Mouse (Mus musculus) intestine, postnatal 0 days (tissue): ENCODE measurements around the gene Rhbg. TPM values are rescaled to one million over a fixed set of nuclear protein-coding genes. Genes with fewer than 3 reads are reported as not detected.

Source experiments
- ATAC-seq: fragments of 200-750 bp; cut with Nextera tagmentation; 2 replicates; pipeline ENCODE4 v1.8.0; 2017; ENCODE audit warnings: mild to moderate bottlenecking, moderate TSS enrichment, moderate library complexity
- H3K27ac ChIP-seq: fragments of 300-500 bp; sonication (generic); 2 replicates; pipeline ENCODE4 v1.5.1; 2014; ENCODE audit warnings: mild to moderate bottlenecking, low read depth, low read length, moderate library complexity
- H3K27me3 ChIP-seq: fragments of 300-500 bp; sonication (generic); replicated peaks from 2 replicates; pipeline ENCODE4 v1.6.1; 2014; ENCODE audit warnings: low read length, mixed read lengths; ENCODE audit not compliant: control insufficient read depth, insufficient read depth
- H3K36me3 ChIP-seq: fragments of 300-500 bp; sonication (generic); 2 replicates; pipeline ENCODE4 v1.6.1; 2014; ENCODE audit warnings: mild to moderate bottlenecking, moderate library complexity; ENCODE audit not compliant: control insufficient read depth, insufficient read depth
- H3K4me1 ChIP-seq: fragments of 300-500 bp; sonication (generic); replicated peaks from 2 replicates; pipeline ENCODE4 v1.6.1; 2014; ENCODE audit warnings: antibody characterized with exemption, low read length, mixed read lengths; ENCODE audit not compliant: control insufficient read depth, insufficient read depth
- H3K4me2 ChIP-seq: fragments of 300-500 bp; sonication (generic); replicated peaks from 2 replicates; pipeline ENCODE4 v1.6.1; 2014; ENCODE audit warnings: low read depth, mild to moderate bottlenecking, moderate library complexity
- H3K4me3 ChIP-seq: fragments of 300-500 bp; sonication (generic); 2 replicates; pipeline ENCODE4 v1.5.1; 2014; ENCODE audit warnings: low read depth, low read length
- H3K9ac ChIP-seq: fragments of 300-500 bp; sonication (generic); 2 replicates; pipeline ENCODE4 v1.6.1; 2014; ENCODE audit warnings: mild to moderate bottlenecking, low read depth, low read length
- H3K9me3 ChIP-seq: fragments of 300-500 bp; sonication (generic); 2 replicates; pipeline ENCODE4 v1.6.1; 2016; ENCODE audit warnings: mixed run types; ENCODE audit not compliant: control insufficient read depth
- CTCF ChIP-seq: sonication (generic); IDR thresholded peaks from 2 replicates; pipeline ENCODE4 v1.5.1; 2016; ENCODE audit warnings: low read depth, mild to moderate bottlenecking, control low read depth, antibody characterized with exemption, moderate library complexity
- WGBS: fragments of 180-500 bp; shearing (Covaris S2); extraction: QIAGEN DNeasy Blood & Tissue Kit; methylation state at CpG from one replicate; pipeline ENCODE4 v1.1.7; 2014; 5-methylcytosine and 5-hydroxymethylcytosine counted together
- microRNA-seq: library from miRNA; unstranded; fragments of <30 nt; microRNA quantifications from one replicate; pipeline ENCODE4, GENCODE M21; 2016
- polyA plus RNA-seq: library from polyadenylated mRNA; unstranded; fragments of >200 nt; fragmentation: Nextera tagmentation; extraction: Ambion mirVana; gene quantifications from 2 replicates; pipeline ENCODE4 v1.2.1, GENCODE M21; 2015

Rhbg gene
- polyA plus RNA-seq, 1 experiment from 2014 or later: 0.65 TPM

GRCm38 (mm10) chr3:88199541-88200110 is 54.9 kb downstream of the Rhbg start:
- TF ChIP-seq CTCF: no peak
- Histone ChIP-seq H3K27ac (no peak overlapping the region), H3K4me3 (no peak overlapping the region), H3K27me3 (peaks cover 91% of the 10 kb centered on the region), H3K36me3 (no peaks in the 10 kb centered on the region), H3K4me2 (no peak overlapping the region), H3K9me3 (no peaks in the 10 kb centered on the region), H3K9ac (no peak overlapping the region), H3K4me1 (peaks cover 6% of the 10 kb centered on the region; the same call in 1 of the 2 replicates)
- WGBS: 40% methylated on average over 2 of the region's 2 CpGs
- no peak for ATAC-seq

- H3K36me3 ChIP-seq: no peaks in the 10 kb centered on the region
- H3K27me3 ChIP-seq: peaks cover 91% of the 10 kb centered on the region
- H3K4me2 ChIP-seq: no peak overlapping the region
- WGBS: 6% methylated on average over 9 of the region's 9 CpGs
- ATAC-seq: no peak
- no peak overlapping the region for H3K9ac ChIP-seq
- H3K27ac ChIP-seq: no peak overlapping the region
- TF ChIP-seq CTCF: no peak
- no peak overlapping the region for H3K4me3 ChIP-seq
- no peaks in the 10 kb centered on the region for H3K9me3 ChIP-seq
- peaks cover 6% of the 10 kb centered on the region; the same call in 1 of the 2 replicates for H3K4me1 ChIP-seq
Observed at GRCm38 (mm10) chr3:88198505-88199020, 55.9 kb downstream of the Rhbg start.

GRCm38 (mm10) chr3:88197741-88198504 is 56.6 kb downstream of the Rhbg start:
- Histone ChIP-seq H3K27ac (no peak overlapping the region), H3K9ac (no peak overlapping the region), H3K4me2 (no peak overlapping the region), H3K36me3 (no peaks in the 10 kb centered on the region), H3K4me3 (no peak overlapping the region), H3K4me1 (peaks cover 6% of the 10 kb centered on the region; the same call in 1 of the 2 replicates), H3K27me3 (peaks cover 91% of the 10 kb centered on the region), H3K9me3 (no peaks in the 10 kb centered on the region)
- WGBS: 17% methylated on average over 10 of the region's 10 CpGs
- no peak for TF ChIP-seq CTCF
- no peak for ATAC-seq

Small RNA genes within 50 kb of the gene (microRNA-seq; reads per million reads assigned to microRNA genes)
- gene Gm25641 (not detected), gene Mir3093 (not detected), gene Mir9-1 (not detected)

Other genes starting within 250 kb of the Rhbg start
- not detected in 2 replicates for gene Hapln2, start 227.1 kb downstream of the Rhbg start, polyA plus RNA-seq
- 13.6 and 16.8 TPM in 2 replicates for gene Gpatch4, start 211.6 kb downstream of the Rhbg start, polyA plus RNA-seq
- gene Naxe, start 196.2 kb downstream of the Rhbg start, polyA plus RNA-seq: 109 and 118 TPM in 2 replicates
- not detected in 2 replicates for gene Ttc24, start 176.4 kb downstream of the Rhbg start, polyA plus RNA-seq
- gene Iqgap3, start 172.7 kb downstream of the Rhbg start, polyA plus RNA-seq: 4.3 TPM in 2 replicates
- 15.8 and 16.2 TPM in 2 replicates for gene Mef2d, start 112.3 kb downstream of the Rhbg start, polyA plus RNA-seq
- 0.13 and 0.18 TPM in 2 replicates for gene Gm38392, start 32.5 kb upstream of the Rhbg start, polyA plus RNA-seq
- 6.1 and 7.2 TPM in 2 replicates for gene Tsacc, start 42.3 kb upstream of the Rhbg start, polyA plus RNA-seq
- 170 and 175 TPM in 2 replicates for gene Cct3, start 42.4 kb upstream of the Rhbg start, polyA plus RNA-seq
- 589 and 649 TPM in 2 replicates for gene Glmp, start 70.3 kb upstream of the Rhbg start, polyA plus RNA-seq
- 13.5 and 14.0 TPM in 2 replicates for gene Tmem79, start 81.4 kb upstream of the Rhbg start, polyA plus RNA-seq
- 12.6 and 13.7 TPM in 2 replicates for gene Smg5, start 81.6 kb upstream of the Rhbg start, polyA plus RNA-seq
- gene Paqr6, start 109.9 kb upstream of the Rhbg start, polyA plus RNA-seq: 2.3 and 3.3 TPM in 2 replicates
- gene Bglap3, start 118.0 kb upstream of the Rhbg start, polyA plus RNA-seq: 72.5 and 81.0 TPM in 2 replicates
- gene Bglap2, start 124.0 kb upstream of the Rhbg start, polyA plus RNA-seq: not detected in 2 replicates
- gene Bglap, start 129.8 kb upstream of the Rhbg start, polyA plus RNA-seq: not detected in 2 replicates
- 61.2 and 62.5 TPM in 2 replicates for gene Pmf1, start 155.6 kb upstream of the Rhbg start, polyA plus RNA-seq
- 30.4 and 31.7 TPM in 2 replicates for gene Slc25a44, start 170.4 kb upstream of the Rhbg start, polyA plus RNA-seq
- gene Sema4a, start 206.5 kb upstream of the Rhbg start, polyA plus RNA-seq: 93.1 and 101 TPM in 2 replicates